Mouse (Mus musculus) G1E (cell line): ENCODE results near the gene Tmem53. TPM values are rescaled to one million over a fixed set of nuclear protein-coding genes. Genes with fewer than 3 reads are reported as not detected.

ENCODE experiments used
- ATAC-seq: 2 replicates; pipeline ENCODE4 v1.8.0; 2016; ENCODE audit warnings: mild to moderate bottlenecking; ENCODE audit not compliant: insufficient number of reproducible peaks, poor library complexity, low FRiP score, severe bottlenecking; ENCODE audit errors: extremely low read depth
- DNase-seq: peaks from one replicate; pipeline ENCODE4 v3.0.0; 2012; ENCODE audit warnings: low spot score
- H3K27me3 ChIP-seq: 2 replicates; pipeline ENCODE4 v1.6.1; 2012; ENCODE audit warnings: mild to moderate bottlenecking, low read length, inconsistent platforms; ENCODE audit not compliant: insufficient read depth
- H3K36me3 ChIP-seq: replicated peaks from 2 replicates; pipeline ENCODE3; 2012; ENCODE audit warnings: mild to moderate bottlenecking, inconsistent platforms
- H3K4me1 ChIP-seq: 2 replicates; pipeline ENCODE4 v1.6.1; 2012; ENCODE audit warnings: low read depth, low read length, inconsistent platforms, mixed read lengths; ENCODE audit not compliant: insufficient read depth
- H3K4me3 ChIP-seq: 2 replicates; pipeline ENCODE4 v1.5.1; 2012; ENCODE audit warnings: low read depth, mild to moderate bottlenecking, inconsistent platforms, low read length, moderate library complexity, mixed read lengths
- H3K9me3 ChIP-seq: replicated peaks from 2 replicates; pipeline ENCODE4 v1.6.1; 2012; ENCODE audit warnings: inconsistent platforms
- CTCF ChIP-seq: IDR thresholded peaks from 2 replicates; pipeline ENCODE4 v1.5.1; 2012; ENCODE audit warnings: low read depth, low read length, inconsistent platforms, mixed read lengths
- GATA1 ChIP-seq: IDR thresholded peaks from 2 replicates; pipeline ENCODE4 v1.6.1; 2012; ENCODE audit warnings: borderline replicate concordance, low read length, inconsistent platforms, mixed read lengths
- GATA2 ChIP-seq: IDR thresholded peaks from 2 replicates; pipeline ENCODE4 v1.6.1; 2012; ENCODE audit warnings: low read depth, low read length, inconsistent platforms, borderline replicate concordance
- POLR2AphosphoS5 ChIP-seq: IDR thresholded peaks from 2 replicates; pipeline ENCODE4 v1.6.1; 2012; ENCODE audit warnings: low read depth, low read length, inconsistent platforms; ENCODE audit not compliant: insufficient replicate concordance
- TAL1 ChIP-seq: conservative IDR thresholded peaks from 2 replicates; pipeline ENCODE4 v1.6.1; 2012; ENCODE audit warnings: low read depth, low read length, inconsistent platforms, mixed read lengths
- polyA plus RNA-seq: library from polyadenylated mRNA; stranded (reverse); fragments of >175 nt; gene quantifications from 2 replicates; pipeline ENCODE4 v1.2.3, GENCODE M21; 2012
- total RNA-seq, 2 experiments: library from RNA; stranded (forward) in 1 of 2; stranded (reverse) in 1 of 2; fragments of 200-1000 nt in 1 of 2; fragments of >200 nt in 1 of 2; fragmentation: Nextera tagmentation in 1 of 2; gene quantifications; 2 replicates each; pipeline ENCODE4 v1.2.3; 2014 to 2017

The Tmem53 gene
- total and polyA plus RNA-seq, 3 experiments = 0.08 to 0.90 (median 0.16) TPM

DNA sequence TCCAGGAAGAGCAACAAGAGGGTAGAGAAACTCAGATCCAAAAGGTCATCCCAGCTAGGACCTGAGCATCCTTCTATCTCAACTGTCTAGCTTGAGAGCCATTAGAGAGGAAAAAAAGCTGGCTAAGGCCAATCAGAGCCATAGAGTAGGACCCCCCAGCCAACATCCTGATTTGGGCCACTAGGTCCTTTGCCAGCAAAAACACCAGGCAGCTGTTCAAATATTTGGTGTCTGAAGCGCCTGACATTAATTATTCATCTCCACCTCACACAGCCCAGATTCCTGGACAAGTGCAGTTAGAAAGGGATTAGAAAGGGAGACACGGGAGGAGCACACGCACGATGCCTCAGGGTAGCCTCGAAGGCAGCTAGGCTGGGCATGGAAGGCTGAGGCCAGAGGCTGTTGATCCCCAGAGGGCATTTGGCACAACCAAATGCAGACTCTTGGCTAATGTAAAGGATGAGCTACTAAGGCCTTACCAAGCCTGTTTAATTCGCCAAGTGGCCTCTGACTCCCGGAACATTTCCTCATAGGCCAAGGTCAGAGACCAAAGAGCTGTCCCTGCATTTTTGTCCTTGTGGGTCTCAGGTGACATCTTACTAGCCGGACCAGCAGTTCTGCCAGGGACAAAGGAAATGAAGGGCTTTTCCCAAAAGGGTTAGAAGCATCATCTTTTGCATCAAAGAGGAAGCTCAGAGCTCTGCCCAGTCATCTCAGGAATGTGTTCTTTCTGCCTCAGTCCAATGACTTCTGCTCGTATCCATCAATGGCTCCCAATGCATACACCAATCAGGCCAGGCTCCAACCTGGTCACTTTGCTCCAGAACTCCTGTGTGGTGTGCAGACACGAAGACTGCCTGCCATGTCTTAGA is 26.9 kb downstream of the Tmem53 start:
- peaks cover 8% of the 10 kb centered on the region for H3K9me3 ChIP-seq
- no peak for ATAC-seq

DNA sequence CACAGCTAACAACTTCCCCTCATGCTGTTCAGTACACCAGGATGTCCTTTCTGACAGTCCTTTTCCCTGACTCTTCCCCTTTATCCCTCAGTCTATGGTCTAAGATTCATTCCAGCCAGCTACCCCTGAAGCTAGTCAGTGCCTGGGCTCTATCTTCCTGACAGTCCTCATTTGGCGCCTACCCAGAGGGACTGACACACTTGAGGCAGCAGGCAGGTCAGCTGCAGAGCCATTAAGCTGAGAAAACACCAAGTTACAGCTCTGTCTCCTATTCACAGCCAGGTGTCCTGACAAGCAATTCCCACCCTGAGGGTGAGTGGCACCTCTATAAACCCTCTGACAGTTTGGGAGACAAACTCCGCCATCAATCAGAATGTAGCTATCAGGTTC is 27.5 kb downstream of the Tmem53 start:
- no peak for ATAC-seq
- TF ChIP-seq TAL1 (no peak), GATA2 (no peak), CTCF (no peak), GATA1 (no peak), POLR2AphosphoS5 (no peak)

More for the DNA sequence above, 26.9 kb downstream of the Tmem53 start:
- no peak for DNase-seq
- Histone ChIP-seq H3K4me3 (no peak overlapping the region), H3K27me3 (no peaks in the 10 kb centered on the region), H3K36me3 (peaks cover 100% of the 10 kb centered on the region), H3K4me1 (peaks cover 10% of the 10 kb centered on the region; the same call in 1 of the 2 replicates)
- TF ChIP-seq TAL1 (no peak), GATA1 (no peak), CTCF (no peak), POLR2AphosphoS5 (no peak)

DNA sequence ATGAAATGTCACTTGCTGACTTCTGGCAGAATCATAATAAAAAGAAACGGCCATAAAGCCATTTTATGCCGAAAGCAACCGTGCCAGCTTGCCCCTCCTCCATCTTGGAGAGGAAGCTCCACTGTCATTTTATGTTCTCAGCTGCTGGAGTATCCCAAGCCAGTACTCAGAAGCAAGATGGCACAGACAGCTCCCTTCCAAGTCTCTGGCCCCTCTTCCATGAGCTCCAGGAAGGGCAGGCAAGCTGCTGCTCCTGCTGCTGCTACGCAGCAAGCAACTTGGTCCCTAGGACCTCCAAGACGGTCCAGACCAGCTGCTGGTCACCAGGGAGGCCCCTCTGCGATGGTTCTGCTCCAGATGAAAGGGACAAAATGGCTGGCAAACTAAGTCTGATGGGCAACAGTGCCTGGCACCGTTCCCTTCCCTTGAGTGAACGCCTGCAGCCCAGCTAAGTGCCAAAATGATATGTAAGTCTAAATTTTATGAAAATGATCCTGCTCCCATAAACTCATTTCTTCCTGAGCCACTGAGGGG is 28.7 kb downstream of the Tmem53 start:
- no peak overlapping the region for H3K4me3 ChIP-seq
- ATAC-seq = no peak
- H3K9me3 ChIP-seq = no peaks in the 10 kb centered on the region; the same call in 1 of the 2 replicates
- H3K36me3 ChIP-seq = peaks cover 100% of the 10 kb centered on the region
- peaks cover 29% of the 10 kb centered on the region for H3K4me1 ChIP-seq
- no peak for DNase-seq
- TF ChIP-seq POLR2AphosphoS5 = no peak; the same call in 1 of the 2 replicates
- H3K27me3 ChIP-seq = no peaks in the 10 kb centered on the region

More for the DNA sequence above, 27.5 kb downstream of the Tmem53 start:
- Histone ChIP-seq H3K27me3 (no peaks in the 10 kb centered on the region), H3K9me3 (peaks cover 7% of the 10 kb centered on the region), H3K36me3 (peaks cover 100% of the 10 kb centered on the region), H3K4me3 (no peak overlapping the region), H3K4me1 (peaks cover 17% of the 10 kb centered on the region)
- no peak for DNase-seq

DNA sequence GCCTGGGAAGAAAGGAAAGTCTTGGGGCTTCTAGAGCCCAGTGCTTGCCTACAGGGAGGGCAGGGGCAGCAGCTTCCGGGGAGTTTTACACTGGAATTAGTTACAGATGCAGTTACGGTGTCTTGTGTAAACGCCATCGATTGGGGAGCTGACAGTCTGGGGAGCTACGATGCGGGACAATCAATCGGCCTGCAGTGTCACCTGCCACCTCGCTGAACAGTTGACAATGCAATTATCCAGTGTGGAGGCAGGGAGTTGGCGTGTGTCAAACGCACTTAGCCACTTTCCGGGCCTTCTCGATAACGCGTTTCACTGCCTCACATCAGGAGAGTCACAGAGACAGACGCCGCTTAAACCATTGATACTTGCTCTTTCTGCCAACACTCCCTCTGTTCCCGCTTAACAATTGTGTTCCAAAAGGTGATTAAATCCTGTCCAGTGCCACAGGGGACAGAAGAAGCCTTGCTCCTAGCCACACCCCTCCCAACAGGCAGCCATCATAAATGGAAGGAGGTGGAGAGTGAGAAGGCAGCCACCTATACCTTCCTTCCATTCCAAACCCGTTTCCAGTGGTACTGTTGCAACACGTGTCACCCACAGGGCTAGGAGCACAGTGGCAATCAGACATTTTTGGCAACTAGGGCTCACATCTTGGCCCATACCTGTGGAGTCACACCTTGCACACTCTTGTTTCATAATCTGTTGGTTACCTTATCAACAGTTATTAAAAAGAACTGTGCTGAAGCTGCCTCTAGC is 29.5 kb downstream of the Tmem53 start:
- TF ChIP-seq TAL1 (no peak), CTCF (no peak), POLR2AphosphoS5 (no peak), GATA1 (no peak), GATA2 (no peak)
- ATAC-seq (no peak), DNase-seq (no peak)
- Histone ChIP-seq H3K27me3 (no peaks in the 10 kb centered on the region), H3K9me3 (no peaks in the 10 kb centered on the region), H3K36me3 (peaks cover 100% of the 10 kb centered on the region), H3K4me1 (peaks cover 36% of the 10 kb centered on the region), H3K4me3 (no peak overlapping the region)

DNA sequence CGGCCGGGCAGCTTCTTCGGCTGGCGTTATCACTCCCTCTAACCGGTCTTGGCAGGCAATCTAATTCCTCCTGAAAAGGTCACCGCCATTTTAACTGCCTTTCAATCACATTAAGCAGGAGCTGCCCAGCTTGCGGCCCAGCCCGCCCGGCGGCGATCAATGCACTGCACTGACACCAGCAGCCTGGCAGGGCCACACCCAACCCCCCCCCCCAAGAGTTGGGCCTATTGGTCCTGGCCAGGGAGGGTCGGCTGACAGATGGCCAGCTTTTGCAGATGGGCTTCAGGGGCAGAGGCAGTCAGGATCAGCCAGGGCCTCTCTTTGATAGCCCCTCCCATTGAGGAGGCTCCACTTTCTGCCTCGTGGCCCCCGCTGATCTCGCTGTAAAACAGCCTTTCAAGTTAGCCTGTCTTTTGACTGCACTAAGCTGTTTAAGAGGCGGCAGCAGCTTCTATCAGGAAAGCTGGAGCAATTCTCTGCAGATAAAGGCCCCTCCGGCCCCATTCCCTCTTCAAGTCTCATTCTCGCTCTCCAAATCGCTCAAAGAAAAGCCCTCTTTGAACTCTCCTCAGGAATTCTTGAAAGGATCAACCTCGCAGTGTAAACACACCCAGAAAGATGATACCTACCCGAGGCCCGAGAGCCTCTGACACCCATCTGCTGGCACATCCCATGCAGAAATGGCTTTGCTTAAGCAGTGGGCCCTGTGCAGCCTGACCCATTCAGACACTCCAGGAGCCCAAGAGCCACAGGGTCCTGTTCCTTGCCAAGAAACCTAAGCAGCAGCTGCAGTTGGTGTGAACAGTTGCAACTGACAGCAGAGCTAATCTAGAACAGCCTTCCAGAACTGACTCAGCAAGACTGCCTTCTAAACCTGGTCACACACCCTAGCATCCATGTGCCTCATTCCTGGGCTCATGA is 31.8 kb downstream of the Tmem53 start:
- H3K27me3 ChIP-seq = no peaks in the 10 kb centered on the region
- H3K9me3 ChIP-seq = no peaks in the 10 kb centered on the region
- peaks cover 57% of the 10 kb centered on the region for H3K4me1 ChIP-seq
- H3K36me3 ChIP-seq = peaks cover 99% of the 10 kb centered on the region
- H3K4me3 ChIP-seq = no peak overlapping the region
- ATAC-seq = no peak
- TF ChIP-seq GATA1 = no peak
- no peak for TF ChIP-seq GATA2
- no peak for TF ChIP-seq CTCF
- no peak for TF ChIP-seq POLR2AphosphoS5
- no peak for TF ChIP-seq TAL1
- no peak for DNase-seq

DNA sequence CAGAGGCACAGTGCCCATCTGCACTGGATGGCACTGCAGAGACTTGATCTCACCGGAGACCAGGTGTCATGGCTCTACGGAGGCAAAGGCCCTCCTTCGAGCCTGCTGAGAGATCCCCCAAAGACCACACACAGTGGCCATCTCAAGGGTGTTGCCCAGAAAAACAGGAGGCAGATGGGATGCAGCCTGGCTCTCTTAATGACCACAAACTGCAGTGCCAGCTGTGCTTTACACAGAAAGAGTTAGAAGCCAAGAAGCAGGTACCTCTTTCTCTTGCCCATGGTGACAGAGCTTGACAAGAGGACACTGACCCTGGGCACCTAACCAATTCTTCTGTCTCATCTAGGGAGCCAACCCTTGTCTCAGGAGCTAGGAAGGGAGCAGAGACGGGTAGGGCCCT is 32.6 kb downstream of the Tmem53 start:
- H3K36me3 ChIP-seq = peaks cover 91% of the 10 kb centered on the region
- no peak for ATAC-seq
- no peaks in the 10 kb centered on the region for H3K9me3 ChIP-seq
- no peak overlapping the region for H3K4me3 ChIP-seq
- H3K27me3 ChIP-seq = no peaks in the 10 kb centered on the region
- no peak for DNase-seq
- H3K4me1 ChIP-seq = peaks cover 52% of the 10 kb centered on the region
- TF ChIP-seq POLR2AphosphoS5 = no peak
